Mouse (Mus musculus) ES-E14 (cell line): ENCODE results near the gene Rasa3.

Experiments used
- CHD2 ChIP-seq: IDR thresholded peaks from 2 replicates; pipeline ENCODE4 v1.6.1; 2014; ENCODE audit warnings: mild to moderate bottlenecking, low read depth, low read length, inconsistent platforms
- HCFC1 ChIP-seq: IDR thresholded peaks from 2 replicates; pipeline ENCODE4 v1.6.1; 2012; ENCODE audit warnings: low read length, inconsistent platforms, borderline replicate concordance; ENCODE audit not compliant: insufficient read depth
- MAFK ChIP-seq: IDR thresholded peaks from 2 replicates; pipeline ENCODE4 v1.6.1; 2014; ENCODE audit warnings: mild to moderate bottlenecking, low read depth, low read length, inconsistent platforms; ENCODE audit not compliant: insufficient read depth
- ZC3H11A ChIP-seq: IDR thresholded peaks from 2 replicates; pipeline ENCODE4 v1.6.1; 2012; ENCODE audit warnings: low read depth, mild to moderate bottlenecking, inconsistent platforms, low read length, borderline replicate concordance
- ZNF384 ChIP-seq: IDR thresholded peaks from 2 replicates; pipeline ENCODE4 v1.6.1; 2012; ENCODE audit warnings: low read depth, low read length, inconsistent platforms

DNA sequence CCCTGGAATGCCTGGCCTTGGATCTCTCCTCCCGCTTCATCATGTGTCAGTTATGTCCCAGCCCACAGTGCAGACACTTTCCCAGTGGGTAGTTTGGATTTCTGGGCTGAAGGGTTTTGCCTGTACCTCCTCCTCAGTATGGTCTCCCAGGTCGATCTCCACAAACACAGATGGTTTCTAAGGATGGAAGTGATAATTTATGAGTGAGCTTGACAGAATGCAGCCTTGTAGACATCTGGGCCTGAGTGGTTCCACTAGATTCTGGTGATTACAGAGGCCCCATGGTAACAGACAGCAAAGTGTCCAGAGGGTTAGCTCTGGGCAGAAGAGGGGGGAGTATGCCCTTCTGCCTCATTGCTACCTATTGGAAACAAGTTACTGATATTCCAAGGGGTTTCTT, 119.9 kb downstream of the Rasa3 start:
- TF ChIP-seq ZNF384 (no peak), ZC3H11A (no peak), MAFK (no peak), CHD2 (no peak), HCFC1 (no peak)
